Mouse (Mus musculus): Measurements from ENCODE around the gene Slc38a11.
A peak's percentile ranks its signal among the peaks of the same experiment; 100 is the strongest.

The Slc38a11 gene

DNA sequence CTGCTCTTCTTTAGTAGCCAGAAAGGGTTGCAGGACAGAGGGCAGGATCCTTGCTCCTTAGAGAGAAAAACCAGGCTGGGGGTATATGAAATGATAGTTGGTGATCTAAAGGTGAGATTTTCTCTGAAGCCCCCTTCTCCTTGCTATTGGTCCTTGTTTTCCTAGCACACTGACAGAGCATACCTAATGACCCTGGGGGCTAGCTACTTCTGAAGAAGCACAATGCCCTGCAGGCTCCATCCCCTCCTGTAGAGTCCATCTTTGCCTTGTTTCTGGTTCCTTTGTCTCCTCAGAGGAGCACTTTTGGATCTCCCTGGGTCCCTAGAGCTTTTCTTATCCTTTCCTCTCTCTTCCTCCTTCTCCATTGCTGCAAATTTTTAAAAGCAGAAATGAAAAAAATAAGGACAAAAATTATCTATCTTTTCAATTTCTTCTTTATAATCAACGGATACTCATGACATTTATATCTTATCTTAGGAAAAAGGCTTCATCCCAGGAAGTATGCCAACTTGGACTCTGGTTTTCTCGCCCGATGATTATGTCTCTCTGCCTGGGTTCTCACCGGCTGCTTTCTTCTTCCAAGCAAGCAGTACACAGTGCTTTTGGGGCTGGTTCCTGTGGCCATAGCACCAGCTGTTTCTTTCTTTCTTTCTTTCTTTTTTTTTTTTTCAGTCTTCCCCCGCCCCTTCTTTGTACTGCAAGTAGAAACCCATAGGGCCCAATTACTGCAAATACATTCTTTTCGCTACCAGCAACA lies 41.7 kb downstream of the Slc38a11 start:
- DNase-seq (ENCODE audit: low read depth, low spot score) = no peak

- no peak for DNase-seq (ENCODE audit: low read depth, low spot score)
These were observed 42.9 kb downstream of the Slc38a11 start for GRCm38 (mm10) chr2:65320975-65321374.

GRCm38 (mm10) chr2:65316721-65317120 lies 47.1 kb downstream of the Slc38a11 start:
- DNase-seq (ENCODE audit: low read depth, low spot score) = no peak

- no peak for DNase-seq (ENCODE audit: low read depth, low spot score)
These were observed 52.6 kb downstream of the Slc38a11 start for GRCm38 (mm10) chr2:65311250-65311649.

DNA sequence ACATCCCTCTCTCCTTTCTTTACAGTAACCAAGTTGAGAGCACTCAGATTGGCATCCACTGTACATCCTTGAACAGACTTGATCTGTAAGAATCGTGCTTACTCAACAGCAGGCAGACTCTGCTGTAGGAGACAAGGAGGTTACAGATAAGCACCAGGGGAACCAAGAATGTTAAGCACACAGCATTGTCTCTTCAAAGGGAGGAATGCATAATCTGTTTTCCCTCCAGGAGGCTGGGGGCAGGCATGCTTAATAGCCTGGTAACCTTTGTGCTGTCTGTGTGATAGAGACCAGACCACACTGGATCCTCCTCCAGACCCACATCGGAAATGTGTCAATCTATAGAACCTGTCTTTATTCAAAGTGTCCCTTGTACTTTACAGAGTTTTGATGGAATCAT lies 67.3 kb downstream of the Slc38a11 start:
- DNase-seq (ENCODE audit: low read depth, low spot score) = peak; percentile 56

- DNase-seq (ENCODE audit: low read depth, low spot score) = peak; percentile 4
These were observed 69.7 kb downstream of the Slc38a11 start for GRCm38 (mm10) chr2:65294092-65294491.

DNA sequence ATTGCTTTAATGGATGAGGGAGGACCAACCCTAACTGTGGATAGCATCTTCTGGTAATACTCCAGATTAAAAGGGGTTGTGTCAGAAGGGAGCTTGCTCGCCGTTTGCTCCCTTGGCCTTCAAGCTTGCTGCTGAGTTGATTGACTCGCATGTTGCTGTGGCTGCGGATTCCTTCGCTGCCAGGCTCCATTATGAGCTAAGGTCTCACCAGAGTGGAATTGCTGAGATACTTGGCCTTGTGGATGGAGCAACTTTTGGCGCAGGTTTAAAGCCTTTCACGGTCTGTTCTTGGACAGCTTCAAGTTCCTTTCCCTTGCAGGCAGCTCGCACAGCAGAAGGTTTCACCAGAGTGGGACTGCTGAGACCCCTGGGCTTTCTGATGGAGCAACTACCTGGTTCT lies 70.4 kb downstream of the Slc38a11 start:
- no peak for DNase-seq (ENCODE audit: low read depth, low spot score)

DNA sequence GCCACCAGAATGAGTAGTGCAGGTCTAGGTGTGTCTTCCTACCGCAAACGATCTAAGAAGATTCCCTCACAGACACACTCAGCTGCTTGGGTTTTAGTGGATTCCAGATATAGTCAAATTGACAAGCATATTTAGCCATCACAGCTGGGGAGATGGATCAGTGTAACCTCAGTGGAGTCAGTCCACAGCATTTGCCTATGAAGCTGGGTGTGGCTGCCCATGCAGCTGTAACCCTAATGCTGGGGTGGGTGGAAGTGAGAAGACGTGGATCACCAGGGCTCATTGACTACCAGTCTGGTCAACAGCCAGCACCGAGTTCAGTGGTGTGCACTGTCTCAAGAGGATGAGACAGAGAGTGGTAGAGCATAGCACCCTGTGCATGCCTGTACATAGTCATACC lies 74.1 kb downstream of the Slc38a11 start:
- DNase-seq (ENCODE audit: low read depth, low spot score) = no peak

GRCm38 (mm10) chr2:65288696-65289095 lies 75.1 kb downstream of the Slc38a11 start:
- DNase-seq (ENCODE audit: low read depth, low spot score) = no peak

- DNase-seq (ENCODE audit: low read depth, low spot score) = no peak
These were observed 78.5 kb downstream of the Slc38a11 start for GRCm38 (mm10) chr2:65285380-65285779.

DNA sequence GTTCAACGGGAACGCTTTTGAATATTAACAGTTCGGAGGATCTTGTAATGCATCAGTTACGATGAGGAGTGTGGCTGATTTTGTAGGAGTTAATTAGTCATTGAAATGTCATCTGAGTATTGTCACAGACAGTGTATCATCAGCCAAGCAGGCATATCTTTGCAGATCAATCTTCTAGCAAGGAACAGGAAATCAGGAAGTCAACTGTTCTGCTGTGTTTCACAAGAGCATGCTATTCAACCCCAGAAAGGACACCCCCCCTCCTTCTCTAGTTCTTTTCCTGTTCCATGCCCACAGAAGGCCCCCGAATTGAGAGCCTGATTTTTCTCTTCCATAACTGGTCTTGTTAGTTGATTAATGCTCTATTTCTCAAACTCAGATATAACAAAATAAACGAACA lies 80.9 kb downstream of the Slc38a11 start:
- no peak for DNase-seq (ENCODE audit: low read depth, low spot score)

GRCm38 (mm10) chr2:65279029-65279690 lies 84.7 kb downstream of the Slc38a11 start:
- DNase-seq (ENCODE audit: low read depth, low spot score) = no peak

DNA sequence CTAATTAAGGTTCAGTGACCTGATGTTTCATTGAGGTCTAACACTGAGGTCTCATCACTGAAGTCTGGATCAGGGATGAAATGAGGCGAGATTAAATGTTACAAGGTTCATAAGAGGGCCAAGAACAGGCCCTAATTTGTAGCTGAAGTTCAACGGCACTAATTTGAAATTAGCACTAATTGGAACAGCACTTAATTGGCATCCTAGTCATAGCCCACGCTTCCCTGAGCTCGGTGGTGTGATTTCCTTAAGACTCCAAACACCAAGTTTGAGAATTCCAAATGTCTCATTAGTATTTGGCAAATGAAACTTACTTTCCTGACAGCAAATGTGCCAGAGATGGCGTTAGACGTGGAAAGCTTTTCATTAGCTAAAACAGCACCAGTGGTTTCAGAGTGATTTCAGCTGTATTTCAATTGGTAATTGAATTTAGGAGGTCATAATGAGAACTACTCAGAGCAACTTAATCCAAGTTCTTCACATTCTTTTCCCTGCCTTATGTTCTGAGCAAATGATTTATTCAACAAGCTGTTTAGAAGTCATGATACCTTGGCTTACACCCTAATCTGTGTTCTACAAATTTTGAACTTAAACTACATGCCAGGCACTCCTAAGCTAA lies 88.3 kb downstream of the Slc38a11 start:
- DNase-seq (ENCODE audit: low read depth, low spot score) = no peak

DNA sequence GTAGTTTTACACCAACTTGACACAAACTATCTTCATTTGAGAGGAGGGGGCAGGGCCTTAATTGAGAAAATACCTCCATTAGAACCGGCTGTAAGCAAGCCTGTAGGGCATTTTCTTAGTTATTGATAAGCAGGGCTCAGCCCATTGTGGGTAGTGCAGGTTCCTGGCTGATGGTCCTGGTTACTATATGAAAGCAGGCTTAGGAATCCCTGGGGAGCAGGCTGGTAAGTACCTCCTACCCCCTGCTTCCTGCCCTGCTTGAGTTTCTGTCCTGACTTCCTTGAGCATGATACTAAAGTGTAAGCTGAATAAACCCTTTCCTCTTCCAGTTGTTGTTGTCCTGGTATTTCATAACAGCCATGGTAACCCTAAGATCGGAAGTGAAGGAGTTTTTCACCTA lies 89.9 kb downstream of the Slc38a11 start:
- no peak for DNase-seq (ENCODE audit: low read depth, low spot score)

DNA sequence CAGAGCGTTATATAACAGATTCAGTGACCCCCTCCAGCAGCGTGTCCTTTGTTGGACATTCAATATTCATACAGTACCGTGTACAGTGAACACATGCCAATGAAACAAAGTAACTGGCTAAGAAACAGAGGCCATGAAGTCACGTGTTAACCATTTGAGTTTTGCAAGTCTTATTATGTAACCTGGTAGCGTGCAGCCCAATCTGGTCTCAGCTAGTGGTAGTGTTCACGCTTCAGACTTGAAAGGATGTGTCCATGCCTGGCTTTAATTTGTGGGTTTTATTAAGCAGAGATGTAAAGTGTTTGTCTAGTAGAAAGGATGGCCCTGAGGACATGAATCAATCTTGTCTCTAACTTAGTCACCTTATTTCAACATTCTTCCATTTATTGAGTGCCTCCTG lies 95.1 kb downstream of the Slc38a11 start:
- DNase-seq (ENCODE audit: low read depth, low spot score) = no peak

DNA sequence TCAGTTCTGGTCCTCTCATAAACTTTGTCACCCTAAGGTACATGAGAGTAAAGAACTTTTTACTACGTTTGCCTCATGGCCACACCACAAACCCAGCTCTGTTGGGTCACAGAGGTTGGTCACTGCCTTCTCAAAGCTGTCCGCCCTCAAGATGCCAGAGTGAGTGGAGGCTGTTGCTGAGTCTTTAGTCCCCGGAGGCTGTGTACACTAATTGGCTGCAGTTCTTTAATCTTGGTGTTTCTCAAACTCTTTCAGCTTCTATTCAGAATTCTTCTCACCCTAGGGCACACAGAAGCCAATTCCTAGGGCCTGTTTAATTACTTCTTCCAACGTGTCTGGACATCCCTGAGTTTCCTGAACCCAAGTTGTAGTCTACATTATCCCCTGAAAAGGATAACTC lies 96.0 kb downstream of the Slc38a11 start:
- no peak for DNase-seq (ENCODE audit: low read depth, low spot score)

DNA sequence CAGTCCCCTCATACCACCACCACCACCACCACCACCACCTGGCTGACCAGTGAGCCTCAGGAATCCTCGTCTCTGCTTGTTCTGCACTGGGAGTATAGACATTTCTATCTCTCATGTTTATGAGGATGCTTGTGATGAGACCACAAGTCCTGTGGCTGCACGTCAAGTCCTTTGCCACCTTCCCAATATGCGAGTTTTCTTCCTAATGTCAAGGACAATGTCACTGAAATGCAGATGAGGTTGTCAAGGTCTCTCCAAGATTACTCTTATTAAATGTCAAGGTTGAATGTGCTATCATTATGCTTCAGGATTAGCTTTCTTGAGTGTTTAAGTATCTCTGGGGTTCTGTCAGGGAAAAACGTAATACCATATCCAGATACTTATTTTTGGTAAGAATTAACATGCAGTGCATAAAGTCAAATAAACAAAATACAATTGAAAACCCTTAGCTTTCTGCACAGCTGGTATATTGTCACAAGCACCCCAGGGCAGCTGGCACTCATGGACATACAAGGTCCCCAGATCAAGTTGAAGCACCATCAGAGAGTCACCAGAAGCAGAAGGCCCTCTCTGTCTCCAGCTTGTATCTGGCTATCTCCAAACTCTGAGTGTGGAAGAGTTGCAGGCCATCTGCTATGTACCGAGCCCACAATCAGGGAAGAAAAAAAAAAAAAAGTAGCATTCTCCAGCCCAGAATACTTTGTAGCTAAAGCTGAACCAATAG lies 97.1 kb downstream of the Slc38a11 start:
- DNase-seq (ENCODE audit: low read depth, low spot score) = no peak

All from ZHBTc4 (cell line).